Mouse (Mus musculus) natural killer cell, adult 2 months (primary cell): Measurements from ENCODE around the gene Rdm1.

ENCODE experiments used
- DNase-seq, 2 experiments: peaks; one replicate each; pipeline ENCODE4 v3.0.0; 2022; ENCODE audit warnings: low spot score in 2 of 2

Gene Rdm1

DNA sequence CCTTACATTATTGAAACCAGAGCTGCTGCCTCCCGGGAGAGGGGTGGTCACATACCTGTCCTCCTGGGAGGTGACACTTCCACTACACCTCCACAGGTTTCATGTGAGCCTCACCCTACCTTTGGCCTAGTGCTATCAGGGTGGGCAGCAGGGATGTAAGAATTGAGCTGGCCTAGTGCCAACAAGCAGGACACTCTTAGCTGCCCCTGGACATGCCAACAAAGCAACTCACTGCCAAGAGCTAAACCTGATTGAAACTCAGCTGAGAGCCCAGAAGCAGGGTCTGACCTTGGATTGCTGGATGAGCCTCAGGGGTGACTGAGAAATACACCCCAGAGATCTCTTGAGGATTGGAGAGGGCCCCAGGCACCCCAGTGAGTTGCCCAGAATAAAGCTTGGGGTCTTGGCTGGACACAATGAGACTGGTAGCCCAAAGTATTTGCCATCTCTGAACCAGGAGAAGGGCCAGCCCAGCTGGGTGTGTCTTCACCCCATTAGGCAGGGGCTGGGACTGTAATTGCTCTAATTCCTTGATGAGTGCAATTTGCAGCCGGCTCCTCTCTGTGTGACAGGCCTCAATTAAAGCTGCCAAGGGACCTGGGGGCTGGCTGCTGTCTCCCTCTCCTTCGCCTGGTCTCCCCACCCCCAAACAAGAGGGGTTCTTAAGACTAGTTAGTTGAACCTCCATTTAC, 53.8 kb downstream of the Rdm1 start:
- no peak for DNase-seq

DNA sequence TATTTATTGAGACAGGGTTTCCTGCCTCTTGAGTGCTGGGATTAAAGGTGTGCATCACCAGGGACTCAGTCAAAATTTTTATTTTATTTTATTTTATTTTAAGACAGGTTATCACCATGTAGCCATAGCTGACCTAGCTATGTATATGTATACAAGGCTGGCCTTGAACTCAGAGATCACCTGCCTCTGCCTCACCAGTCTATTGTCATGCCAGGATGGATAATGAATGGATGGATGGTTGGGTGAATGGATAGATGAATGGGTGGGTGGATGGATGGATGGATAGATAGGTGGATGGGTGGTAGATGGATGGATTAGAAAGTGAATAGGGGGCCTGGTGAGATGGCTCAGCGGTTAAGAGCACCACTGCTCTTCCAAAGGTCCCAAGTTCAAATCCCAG, 55.0 kb downstream of the Rdm1 start:
- no peak for DNase-seq

DNA sequence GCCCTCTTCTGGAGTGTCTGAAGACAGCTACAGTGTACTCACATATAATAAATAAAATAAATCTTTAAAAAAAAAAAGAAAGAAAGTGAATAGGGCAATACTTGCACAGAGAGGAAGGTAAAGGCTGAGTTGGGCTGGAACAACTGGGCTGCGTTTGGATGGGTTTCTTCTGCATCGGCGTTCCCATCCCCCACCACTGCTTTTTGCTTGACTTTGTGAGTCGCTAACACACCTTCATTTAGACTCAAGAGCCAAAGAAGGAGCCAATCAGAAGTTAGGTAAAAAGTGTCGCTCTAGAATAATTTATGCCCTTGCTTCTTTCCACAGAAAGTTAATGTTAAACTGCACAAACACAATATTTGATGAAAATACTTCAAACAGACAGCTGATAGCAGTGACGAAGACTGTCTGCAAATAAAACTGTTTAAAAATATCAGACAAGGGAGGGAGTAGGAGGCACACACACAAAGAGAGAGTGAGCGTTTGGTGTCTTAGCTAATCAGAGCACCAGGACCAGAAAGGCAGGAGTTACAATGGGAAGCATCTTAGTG, 55.5 kb downstream of the Rdm1 start:
- no peak for DNase-seq
